Mouse (Mus musculus) bone marrow, adult 2 months (tissue): ENCODE data around the gene Myo10.

Experiments used
- CTCF ChIP-seq: fragments of 200-500 bp; IDR thresholded peaks from 2 replicates; pipeline ENCODE4 v1.5.1; 2011; ENCODE audit warnings: low read length, control low read depth; ENCODE audit not compliant: control insufficient read depth, insufficient read depth
- POLR2A ChIP-seq: fragments of 200-500 bp; IDR thresholded peaks from 2 replicates; pipeline ENCODE4 v1.6.1; 2011; ENCODE audit warnings: low read depth, mild to moderate bottlenecking, control low read depth, low read length, borderline replicate concordance; ENCODE audit not compliant: control insufficient read depth

DNA sequence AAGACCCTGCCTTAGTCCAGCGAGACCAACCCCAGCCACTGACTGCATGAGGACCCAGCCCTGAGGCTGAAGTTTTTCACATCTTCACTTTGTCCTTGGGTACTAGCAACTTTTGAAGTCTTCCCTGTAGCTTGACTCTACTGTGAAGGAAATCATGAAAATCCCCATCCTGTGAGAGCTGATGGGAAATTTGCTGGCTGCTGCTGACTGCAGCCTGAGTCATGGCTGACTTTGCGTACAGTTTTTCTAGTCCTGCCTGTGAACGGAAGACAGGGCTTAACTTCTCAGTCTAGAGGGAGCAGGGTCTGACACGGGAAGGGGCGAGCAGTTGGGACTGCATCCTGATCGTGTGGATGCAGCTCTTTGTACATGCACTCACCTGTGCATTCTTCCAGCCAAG is 30.6 kb downstream of the Myo10 start:
- TF ChIP-seq CTCF (no peak), POLR2A (no peak)
